Mouse (Mus musculus): ENCODE results near the gene Dennd2a.
"Not testable (repeated sequence)": the region's sequence is repeated elsewhere in the genome, so short reads cannot be mapped to it uniquely, and the experiment has no call there.

Dennd2a gene

GRCm38 (mm10) chr6:39451033-39451432 is 106.6 kb downstream of the Dennd2a start:
- no peak for DNase-seq (ENCODE audit: low spot score)

- DNase-seq (ENCODE audit: low spot score) = no peak
These were observed 107.1 kb downstream of the Dennd2a start for GRCm38 (mm10) chr6:39450580-39450979.

GRCm38 (mm10) chr6:39447429-39448185 is 110.1 kb downstream of the Dennd2a start:
- DNase-seq (ENCODE audit: low spot score) = no peak

GRCm38 (mm10) chr6:39445801-39446572 is 111.7 kb downstream of the Dennd2a start:
- DNase-seq (ENCODE audit: low spot score) = no peak

GRCm38 (mm10) chr6:39442786-39443287 is 114.8 kb downstream of the Dennd2a start:
- DNase-seq (ENCODE audit: low spot score) = no peak

GRCm38 (mm10) chr6:39440207-39440606 is 117.5 kb downstream of the Dennd2a start:
- no peak for DNase-seq (ENCODE audit: low spot score)

GRCm38 (mm10) chr6:39437519-39437918 is 120.1 kb downstream of the Dennd2a start:
- DNase-seq (ENCODE audit: low spot score) = not testable (repeated sequence)

- no peak for DNase-seq (ENCODE audit: low spot score)
These were observed 121.8 kb downstream of the Dennd2a start for GRCm38 (mm10) chr6:39435875-39436274.

GRCm38 (mm10) chr6:39434886-39435492 is 122.7 kb downstream of the Dennd2a start:
- DNase-seq (ENCODE audit: low spot score) = no peak

- DNase-seq (ENCODE audit: low spot score) = no peak
These were observed 123.4 kb downstream of the Dennd2a start for GRCm38 (mm10) chr6:39434111-39434885.

GRCm38 (mm10) chr6:39433701-39434100 is 124.0 kb downstream of the Dennd2a start:
- DNase-seq (ENCODE audit: low spot score) = no peak

- no peak for DNase-seq (ENCODE audit: low spot score)
These were observed 124.5 kb downstream of the Dennd2a start for GRCm38 (mm10) chr6:39433174-39433573.

- no peak for DNase-seq (ENCODE audit: low spot score)
These were observed 126.9 kb downstream of the Dennd2a start for GRCm38 (mm10) chr6:39430722-39431121.

- DNase-seq (ENCODE audit: low spot score) = peak; percentile 26
These were observed 128.5 kb downstream of the Dennd2a start for GRCm38 (mm10) chr6:39429007-39429788.

- no peak for DNase-seq (ENCODE audit: low spot score)
These were observed 130.2 kb downstream of the Dennd2a start for GRCm38 (mm10) chr6:39427276-39428003.

- DNase-seq (ENCODE audit: low spot score) = no peak
These were observed 130.9 kb downstream of the Dennd2a start for GRCm38 (mm10) chr6:39426725-39427124.

GRCm38 (mm10) chr6:39425181-39425580 is 132.5 kb downstream of the Dennd2a start:
- peak; percentile 72 for DNase-seq (ENCODE audit: low spot score)

- DNase-seq (ENCODE audit: low spot score) = no peak
These were observed 134.0 kb downstream of the Dennd2a start for GRCm38 (mm10) chr6:39423686-39424085.

GRCm38 (mm10) chr6:39423130-39423551 is 134.5 kb downstream of the Dennd2a start:
- no peak for DNase-seq (ENCODE audit: low spot score)

GRCm38 (mm10) chr6:39420867-39421266 is 136.8 kb downstream of the Dennd2a start:
- DNase-seq (ENCODE audit: low spot score) = no peak
